13 mouse cellular contexts compared by ENCODE assay signal in genomic region chr17:83035574-83035918, GRCm38 (mm10).
DNase-seq lines count a peak whose midpoint lies in the region; ATAC-seq and TF ChIP-seq lines count a peak whose summit lies in the region.
"Had no signal": no experiment of that assay in that cellular context is flagged by ENCODE, and none has a peak within 500 bp of the region (broad histone marks: within the 10 kb centered on the region; RNA-seq: fewer than 3 reads in every experiment).

No protein-coding gene starts in this region.

- peak overlapping the region; percentile 6; the same call in 1 of the 2 replicates for H3K27ac ChIP-seq in heart, embryonic 11.5 days (ENCODE audit: low read depth, low read length)
- H3K27ac ChIP-seq in kidney, postnatal 0 days = peak overlapping the region; percentile 73
- peak overlapping the region; percentile 33; the same call in 1 of the 2 replicates for H3K27ac ChIP-seq in MEL (ENCODE audit: control insufficient read depth, low read depth, low read length)

- TF ChIP-seq RAD21 in MEL (IDR thresholded peaks at IDR 0.05; ENCODE audit: low read depth, low read length) = no peak

- no peak overlapping the region for H3K9ac ChIP-seq in heart, embryonic 11.5 days (ENCODE audit: low read depth, low read length)
- no peak overlapping the region for H3K9ac ChIP-seq in kidney, postnatal 0 days (ENCODE audit: low read depth, low read length)
- H3K9ac ChIP-seq in MEL (ENCODE audit: control insufficient read depth, low read depth, low read length, poor library complexity, severe bottlenecking) = no peak overlapping the region

- H3ac ChIP-seq in myocyte (ENCODE audit: control insufficient read depth, insufficient read length) = no peak overlapping the region

- intact Hi-C loops in heart, postnatal 25 days (cut with DNase I) = no loop called here

- no peaks in the 10 kb centered on the region for H3K4me1 ChIP-seq in heart, embryonic 11.5 days (ENCODE audit: control insufficient read depth, insufficient read depth, low read length)
- no peaks in the 10 kb centered on the region for H3K4me1 ChIP-seq in kidney, postnatal 0 days (replicated peaks; ENCODE audit: insufficient read depth, low read length)
- H3K4me1 ChIP-seq in MEL (ENCODE audit: control insufficient read depth in 1 of 2, insufficient read depth in 2 of 2, low read length in 2 of 2) = no peaks in the 10 kb centered on the region; a peak in 1 of 4 replicates

- 0 out of 2 replicates have a peak, but pooled peaks cover 3% of the 10 kb centered on the region for H3K9me3 ChIP-seq in heart, embryonic 11.5 days (replicated peaks; ENCODE audit: control insufficient read depth, low read length)
- no peaks in the 10 kb centered on the region for H3K9me3 ChIP-seq in kidney, postnatal 0 days (replicated peaks; ENCODE audit: low read length)
- H3K9me3 ChIP-seq in MEL (replicated peaks; ENCODE audit: insufficient read depth, low read length) = no peaks in the 10 kb centered on the region

- H3K4me3 ChIP-seq in heart, embryonic 11.5 days (ENCODE audit: low read depth, low read length) = no peak overlapping the region
- H3K4me3 ChIP-seq in kidney, postnatal 0 days (replicated peaks; ENCODE audit: low read depth, low read length) = no peak overlapping the region
- H3K4me3 ChIP-seq in MEL (ENCODE audit: control insufficient read depth in 1 of 2, insufficient read depth in 1 of 2, low read depth in 2 of 2, low read length in 2 of 2) (peak overlapping the region in 1 of 2 experiments; percentile 7; a peak in 1 of 4 replicates), myocyte (no peak overlapping the region)

- no peak overlapping the region for H3K4me2 ChIP-seq in heart, embryonic 11.5 days
- H3K4me2 ChIP-seq in kidney, postnatal 0 days (ENCODE audit: low read length) = no peak overlapping the region
- no peak overlapping the region for H3K4me2 ChIP-seq in myocyte (ENCODE audit: low read depth)

- TF ChIP-seq POLR2A in MEL (IDR thresholded peaks at IDR 0.05; ENCODE audit: control insufficient read depth in 1 of 2, insufficient read depth in 1 of 2, low read depth in 1 of 2, low read length in 2 of 2, poor library complexity in 1 of 2) (no peak), myocyte (IDR thresholded peaks at IDR 0.05; ENCODE audit: insufficient read length, low read depth) (no peak)

- no peak for ATAC-seq in heart, embryonic 11.5 days (replicated peaks; ENCODE audit: insufficient number of reproducible peaks, low FRiP score, low TSS enrichment)
- peak; percentile 67; the same call in 1 of the 2 replicates for ATAC-seq in kidney, postnatal 0 days (replicated peaks; ENCODE audit: low FRiP score, low read depth)

- H3K27me3 ChIP-seq in heart, embryonic 11.5 days (ENCODE audit: control insufficient read depth, insufficient read depth, low read length) = no peaks in the 10 kb centered on the region
- H3K27me3 ChIP-seq in kidney, postnatal 0 days (ENCODE audit: insufficient read depth, low read length) = no peaks in the 10 kb centered on the region
- H3K27me3 ChIP-seq in MEL (ENCODE audit: control insufficient read depth in 1 of 2, insufficient read depth in 2 of 2, low read length in 2 of 2) (no peaks in the 10 kb centered on the region; a peak in 1 of 4 replicates), myocyte (ENCODE audit: control insufficient read depth, insufficient read depth, insufficient read length) (no peaks in the 10 kb centered on the region)

- TF ChIP-seq EP300 in MEL (IDR thresholded peaks at IDR 0.05; ENCODE audit: low read depth in 1 of 2, low read length in 2 of 2) = peak in 1 of 2 experiments; percentile 12; a peak in 1 of 4 replicates

- H3K79me2 ChIP-seq in MEL (ENCODE audit: control insufficient read depth, insufficient read depth, low read length, poor library complexity) (no peaks in the 10 kb centered on the region), myocyte (ENCODE audit: control insufficient read depth, insufficient read depth) (no peaks in the 10 kb centered on the region)

- DNase-seq in heart, postnatal 25 days (ENCODE audit: low spot score) = no peak
- DNase-seq in kidney, postnatal 0 days (ENCODE audit: low spot score) = peak; percentile 89
- DNase-seq in kidney, adult 18-20 months = no peak
- DNase-seq in MEL (ENCODE audit: low read depth, low spot score) = no peak
- no peak for DNase-seq in thymus, postnatal 4 days
- no peak for DNase-seq in gastrocnemius, postnatal 10 days
- DNase-seq: adrenal gland, postnatal 14 days; cerebellum, adult 11-12 months; cerebellum, postnatal 25 days; gastrocnemius, postnatal 14 days; thymus, adult 2 months had no signal

- no peaks in the 10 kb centered on the region for H3K36me3 ChIP-seq in heart, embryonic 11.5 days (ENCODE audit: control insufficient read depth, insufficient read depth, low read length)
- H3K36me3 ChIP-seq in kidney, postnatal 0 days (ENCODE audit: insufficient read depth, low read length) = no peaks in the 10 kb centered on the region
- H3K36me3 ChIP-seq in MEL (ENCODE audit: control insufficient read depth in 1 of 2, insufficient read depth in 2 of 2, low read length in 2 of 2) (no peaks in the 10 kb centered on the region; a peak in 1 of 4 replicates), myocyte (ENCODE audit: control insufficient read depth, insufficient read depth) (no peaks in the 10 kb centered on the region)

- TF ChIP-seq CTCF in kidney, postnatal 0 days (IDR thresholded peaks at IDR 0.05; ENCODE audit: low read depth) = no peak
- TF ChIP-seq CTCF in MEL (IDR thresholded peaks at IDR 0.05 in 2 of 3, conservative IDR thresholded peaks at IDR 0.05 in 1 of 3; ENCODE audit: control insufficient read depth in 1 of 3, insufficient read depth in 1 of 3, low read depth in 2 of 3, low read length in 3 of 3, poor library complexity in 1 of 3, severe bottlenecking in 1 of 3) = no peak

- 72% methylated on average over 5 of the region's 5 CpGs for WGBS in heart, embryonic 11.5 days (ENCODE audit: insufficient replicate concordance)
- 28% methylated on average over 5 of the region's 5 CpGs for WGBS in kidney, postnatal 0 days

TF ChIP-seq in MEL, 35 proteins besides CTCF, POLR2A, EP300 and RAD21:
- TF ChIP-seq TCF12 (IDR thresholded peaks at IDR 0.05; ENCODE audit: low read depth, low read length) (peak; percentile 40; the same call in 1 of the 2 replicates), MEF2A (IDR thresholded peaks at IDR 0.05; ENCODE audit: extremely low read depth, insufficient replicate concordance, low read depth, low read length, poor library complexity, severe bottlenecking) (no peak)
TF ChIP-seq in MEL: peak in this region for 1.

TF ChIP-seq in myocyte, 11 proteins besides CTCF, POLR2A, EP300 and RAD21:
- no peak for TF ChIP-seq MAX (IDR thresholded peaks at IDR 0.05; ENCODE audit: low read depth)
- TF ChIP-seq TCF12 (IDR thresholded peaks at IDR 0.05; ENCODE audit: insufficient read depth, poor library complexity, severe bottlenecking) = no peak
- peak; percentile 87 for TF ChIP-seq CEBPB (IDR thresholded peaks at IDR 0.05; ENCODE audit: insufficient read depth, poor library complexity, severe bottlenecking)
- TF ChIP-seq MYOD1 (IDR thresholded peaks at IDR 0.05; ENCODE audit: control insufficient read depth in 1 of 3, insufficient read length in 2 of 3, low read depth in 2 of 3) = no peak

Comparison
In these comparisons a context has a peak if more than half of its experiments do, and no peak if none do; other contexts are left out.
1. H3K27ac ChIP-seq: peak in every context shown above with its lines; median percentile 73 in kidney, postnatal 0 days; 33 in MEL; 6 in heart, embryonic 11.5 days.